Mouse (Mus musculus): ENCODE data around the gene Lrrc74b. TPM values are rescaled to one million over a fixed set of nuclear protein-coding genes. Genes with fewer than 3 reads are reported as not detected.
A peak's percentile ranks its signal among the peaks of the same experiment; 100 is the strongest.

Lrrc74b gene
- polyA plus RNA-seq, 1 experiment, result 0.31 TPM

DNA sequence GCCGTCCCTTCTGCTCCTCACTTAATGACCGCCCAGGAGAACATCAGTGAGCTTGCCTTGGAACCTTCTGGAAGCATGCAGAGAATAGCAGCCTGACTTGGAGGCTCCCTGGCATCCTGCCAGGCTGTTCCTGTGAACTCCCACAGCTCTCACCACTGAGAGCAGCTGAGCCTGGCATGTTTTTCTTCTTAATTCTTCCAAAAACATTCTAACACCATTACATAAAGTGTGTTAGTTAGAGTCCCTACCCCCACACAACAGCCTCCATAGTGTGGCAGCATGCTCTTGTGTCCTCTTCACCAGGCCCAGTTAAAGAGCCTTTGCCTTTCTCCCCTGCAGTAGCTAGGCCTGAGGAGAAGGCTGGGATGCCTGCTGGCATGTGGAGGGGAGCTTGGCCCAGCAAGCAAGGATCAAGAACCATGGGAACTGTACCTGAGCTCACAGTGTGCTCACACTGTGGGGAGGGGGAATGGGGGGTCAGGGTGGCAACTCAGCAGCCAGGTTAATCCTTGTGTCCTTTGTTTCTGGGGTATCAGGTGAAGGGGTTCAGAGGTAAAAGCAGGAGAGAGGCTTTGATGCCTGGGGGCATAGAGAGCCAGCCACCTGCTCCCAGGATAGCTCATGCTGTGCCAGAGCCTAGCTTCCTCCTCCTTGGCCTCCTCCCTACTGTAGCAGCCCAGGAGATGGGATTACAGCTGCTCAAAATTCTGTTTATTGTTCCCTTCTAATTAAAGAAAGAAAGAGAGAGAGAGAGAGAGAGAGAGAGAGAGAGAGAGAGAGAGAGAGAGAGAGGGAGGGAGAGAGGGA lies 64.3 kb downstream of the Lrrc74b start:
- Histone ChIP-seq H3K27ac (ENCODE audit: control insufficient read depth, insufficient read depth, low read depth, low read length) (peak overlapping the region; percentile 44), H3K4me1 (ENCODE audit: control insufficient read depth, insufficient read depth, low read length) (no peaks in the 10 kb centered on the region; the same call in 1 of the 2 replicates), H3K27me3 (ENCODE audit: control insufficient read depth, insufficient read depth, low read length) (no peaks in the 10 kb centered on the region), H3K36me3 (ENCODE audit: control insufficient read depth, insufficient read depth, low read length) (no peaks in the 10 kb centered on the region), H3K4me3 (ENCODE audit: control insufficient read depth, low read depth, low read length) (no peak overlapping the region)
- TF ChIP-seq POLR2A (IDR thresholded peaks at IDR 0.05; ENCODE audit: control insufficient read depth, low read depth, low read length), result no peak
- no peak for TF ChIP-seq CTCF (IDR thresholded peaks at IDR 0.05; ENCODE audit: control insufficient read depth, insufficient read depth, insufficient replicate concordance, low read depth, low read length)

Other genes with a start within 250 kb of the Lrrc74b start
- 0.10 TPM in 1 of 2 replicates, not detected in the other for gene Serpind1, start 229.9 kb downstream of the Lrrc74b start, polyA plus RNA-seq (2012; rRNA removed)
- gene Snap29, start 155.3 kb downstream of the Lrrc74b start, polyA plus RNA-seq (2012; rRNA removed), result 7.1 and 8.3 TPM in 2 replicates
- gene Pi4ka, start 154.9 kb downstream of the Lrrc74b start, polyA plus RNA-seq (2012; rRNA removed), result 87.0 and 88.7 TPM in 2 replicates
- 12.1 and 15.5 TPM in 2 replicates for gene Crkl, start 109.3 kb downstream of the Lrrc74b start, polyA plus RNA-seq (2012; rRNA removed)
- gene Aifm3, start 71.6 kb downstream of the Lrrc74b start, polyA plus RNA-seq (2012; rRNA removed), result 3.5 and 4.6 TPM in 2 replicates
- 55.8 and 57.5 TPM in 2 replicates for gene Lztr1, start 52.6 kb downstream of the Lrrc74b start, polyA plus RNA-seq (2012; rRNA removed)
- gene Thap7, start 30.1 kb downstream of the Lrrc74b start, polyA plus RNA-seq (2012; rRNA removed), result 154 and 171 TPM in 2 replicates
- 0.73 and 1.1 TPM in 2 replicates for gene P2rx6, start 638 bp upstream of the Lrrc74b start, polyA plus RNA-seq (2012; rRNA removed)
- 49.9 and 55.6 TPM in 2 replicates for gene Slc7a4, start 22.0 kb upstream of the Lrrc74b start, polyA plus RNA-seq (2012; rRNA removed)
- 280 and 291 TPM in 2 replicates for gene Smpd4, start 58.1 kb upstream of the Lrrc74b start, polyA plus RNA-seq (2012; rRNA removed)
- gene Ccdc74a, start 85.2 kb upstream of the Lrrc74b start, polyA plus RNA-seq (2012; rRNA removed), result 120 and 138 TPM in 2 replicates
- gene Med15, start 171.6 kb upstream of the Lrrc74b start, polyA plus RNA-seq (2012; rRNA removed), result 86.1 and 95.2 TPM in 2 replicates
- gene Klhl22, start 198.4 kb upstream of the Lrrc74b start, polyA plus RNA-seq (2012; rRNA removed), result 9.1 and 9.4 TPM in 2 replicates
- gene Scarf2, start 236.0 kb upstream of the Lrrc74b start, polyA plus RNA-seq (2012; rRNA removed), result 4.1 and 5.6 TPM in 2 replicates